Mouse (Mus musculus): ENCODE measurements around the gene Olfr872. TPM values are rescaled to one million over a fixed set of nuclear protein-coding genes. Genes with fewer than 3 reads are reported as not detected.
"Not testable (repeated sequence)": the region's sequence is repeated elsewhere in the genome, so short reads cannot be mapped to it uniquely, and the experiment has no call there.

Gene Olfr872
- not detected for total RNA-seq (2021)
- long read RNA-seq, experiment 1 = 0 reads
- long read RNA-seq, experiment 2 = 0 reads

DNA sequence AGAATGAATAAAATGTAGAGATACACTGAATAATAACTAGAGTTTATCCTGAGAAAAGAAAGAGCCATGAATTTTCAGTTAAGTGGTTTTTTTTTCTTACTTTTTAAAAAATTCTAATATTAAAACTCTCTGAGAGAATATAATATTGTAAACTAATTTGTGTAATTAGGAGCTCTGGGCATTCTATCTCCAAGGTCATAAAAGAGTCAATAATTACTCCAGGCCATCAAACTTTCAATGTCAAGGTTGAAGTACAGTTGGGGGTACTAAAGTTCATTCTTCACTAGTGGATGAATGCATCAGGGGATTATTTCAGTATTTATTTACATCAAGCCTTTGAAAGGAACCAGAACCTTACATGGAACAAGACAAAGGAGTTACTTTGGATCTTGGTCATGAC, at the start of gene Olfr872:
Olfr872 (plus strand) TSS at position 301 of the 400 bp plus-strand sequence.
- TF ChIP-seq CTCF (conservative IDR thresholded peaks at IDR 0.05) = no peak
- Histone ChIP-seq H3K27ac (no peak within 1 kb of the TSS), H3K4me3 (no peak within 1 kb of the TSS)
- DNase-seq (ENCODE audit: low spot score in 2 of 2) = no peak

DNA sequence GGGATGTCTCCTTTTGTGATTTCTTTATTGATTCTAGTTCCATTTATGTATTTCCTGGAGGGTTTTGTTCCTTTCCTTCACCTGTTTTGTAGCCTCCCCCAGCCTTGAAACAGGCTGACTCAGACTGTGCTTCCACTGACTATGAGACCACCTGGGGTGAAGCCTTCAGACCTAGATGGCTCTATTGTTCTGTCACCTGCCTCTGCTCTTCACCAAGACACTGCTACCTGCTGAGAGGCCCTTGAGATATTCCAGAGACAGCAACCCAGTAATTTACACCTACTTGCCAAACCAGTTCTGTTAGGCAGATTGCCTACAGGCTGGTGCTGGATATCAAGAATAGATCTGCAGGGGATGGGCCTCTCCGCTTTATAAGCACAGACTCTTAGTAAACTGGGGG, 34.8 kb upstream of the Olfr872 start:
- no peak for TF ChIP-seq CTCF (conservative IDR thresholded peaks at IDR 0.05)
- Histone ChIP-seq H3K27ac (no peak overlapping the region), H3K4me3 (no peak overlapping the region)
- no peak for DNase-seq (ENCODE audit: low spot score in 2 of 2)

GRCm38 (mm10) chr9:20203413-20203984, 33.4 kb upstream of the Olfr872 start:
- H3K27ac ChIP-seq; H3K4me3 ChIP-seq; DNase-seq (ENCODE audit: low spot score in 2 of 2): not testable (repeated sequence)

DNA sequence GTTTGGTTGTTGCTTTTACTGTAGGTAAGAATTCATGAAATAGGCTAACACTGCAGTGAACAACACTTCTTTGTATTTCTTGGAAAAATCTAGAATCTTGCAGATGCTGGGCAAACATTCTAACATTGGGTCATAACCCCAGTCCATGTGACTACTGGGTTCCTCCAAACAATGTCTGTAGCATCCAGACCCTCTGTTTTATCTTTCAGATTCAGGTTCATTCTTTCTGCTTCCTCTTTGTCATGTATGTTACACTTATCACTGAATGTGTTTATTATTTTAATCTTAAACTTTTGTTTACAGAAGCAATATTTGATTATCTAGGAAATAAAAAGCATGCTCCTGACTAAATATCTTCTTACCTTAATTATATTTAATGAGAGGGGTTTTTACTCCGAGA, 26.1 kb upstream of the Olfr872 start:
- no peak for DNase-seq (ENCODE audit: low spot score in 2 of 2)
- Histone ChIP-seq H3K27ac (no peak overlapping the region), H3K4me3 (no peak overlapping the region)
- no peak for TF ChIP-seq CTCF (conservative IDR thresholded peaks at IDR 0.05)

- no peak for DNase-seq (ENCODE audit: low spot score in 2 of 2)
- TF ChIP-seq CTCF (conservative IDR thresholded peaks at IDR 0.05) = no peak
- H3K4me3 ChIP-seq = no peak overlapping the region
- H3K27ac ChIP-seq = no peak overlapping the region
Measured at GRCm38 (mm10) chr9:20211477-20211876, 25.4 kb upstream of the Olfr872 start.

DNA sequence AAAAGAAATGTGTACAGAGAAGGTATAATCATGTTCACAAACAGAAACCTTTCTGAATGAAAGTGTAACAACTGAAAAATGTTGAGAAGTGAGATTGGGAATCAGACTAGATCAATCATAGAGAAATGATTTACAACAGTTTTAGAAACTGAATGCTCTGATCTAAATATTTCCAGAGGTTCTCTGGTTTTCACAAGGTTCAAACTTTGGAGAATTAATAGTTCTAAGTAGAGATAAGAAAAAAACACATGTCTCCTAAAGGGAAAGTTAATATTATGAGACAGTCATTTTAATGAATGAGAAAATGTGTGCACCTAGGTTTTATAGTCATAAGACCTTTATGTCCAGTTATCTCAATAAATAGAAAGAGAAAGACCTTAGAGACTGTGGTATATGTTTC, 25.0 kb upstream of the Olfr872 start, which contains the start of gene Olfr871:
Olfr871 (plus strand) TSS at position 301 of the 400 bp plus-strand sequence.
- Histone ChIP-seq H3K4me3 (no peak within 1 kb of the TSS), H3K27ac (no peak within 1 kb of the TSS)
- TF ChIP-seq CTCF (conservative IDR thresholded peaks at IDR 0.05) = no peak
- no peak for DNase-seq (ENCODE audit: low spot score in 2 of 2)

DNA sequence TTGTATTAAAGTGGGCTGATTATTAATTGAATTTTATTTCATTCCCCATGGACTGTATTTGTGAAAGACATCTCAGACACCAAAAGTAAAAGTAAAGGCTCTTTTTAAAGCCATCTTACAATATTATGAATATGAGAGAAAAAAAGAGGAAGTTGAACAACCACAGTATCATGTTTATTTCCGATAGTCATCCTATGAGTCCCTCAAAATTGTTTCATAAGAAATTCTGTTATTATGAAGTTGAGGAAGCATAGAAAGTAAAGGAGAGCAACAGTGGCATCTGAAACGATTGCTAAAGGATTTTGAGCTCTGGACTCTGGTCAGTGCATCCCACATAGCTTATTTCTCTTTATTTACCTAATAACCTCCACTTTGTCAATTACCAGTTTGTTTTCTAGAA, 459 bp downstream of the Olfr872 start:
- no peak for TF ChIP-seq CTCF (conservative IDR thresholded peaks at IDR 0.05)
- no peak for DNase-seq (ENCODE audit: low spot score in 2 of 2)
- no peak overlapping the region for H3K4me3 ChIP-seq
- no peak overlapping the region for H3K27ac ChIP-seq

DNA sequence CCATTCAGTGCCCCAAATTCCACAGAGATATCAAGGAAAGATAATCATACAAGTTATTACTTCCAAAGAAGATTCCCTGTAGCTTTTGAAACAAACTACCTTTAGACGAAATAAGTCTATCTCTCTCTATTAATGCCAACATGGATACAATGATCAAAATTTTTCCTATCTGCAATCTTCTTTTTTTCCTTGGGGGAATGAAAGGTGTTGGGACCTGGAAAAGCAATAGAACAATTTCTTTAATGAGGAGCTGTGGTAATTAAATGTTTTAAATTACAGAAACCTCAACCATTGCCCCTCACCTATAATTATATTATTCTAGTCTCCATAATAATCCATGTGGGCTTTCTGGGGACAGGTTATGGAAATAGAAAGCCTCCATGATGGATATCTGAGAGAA, 45.1 kb downstream of the Olfr872 start, which contains the start of gene Olfr39:
Olfr39 (plus strand) TSS at position 301 of the 400 bp plus-strand sequence.
- no peak for TF ChIP-seq CTCF (conservative IDR thresholded peaks at IDR 0.05)
- H3K27ac ChIP-seq = no peak within 1 kb of the TSS
- no peak within 1 kb of the TSS for H3K4me3 ChIP-seq
- no peak for DNase-seq (ENCODE audit: low spot score in 2 of 2)

DNA sequence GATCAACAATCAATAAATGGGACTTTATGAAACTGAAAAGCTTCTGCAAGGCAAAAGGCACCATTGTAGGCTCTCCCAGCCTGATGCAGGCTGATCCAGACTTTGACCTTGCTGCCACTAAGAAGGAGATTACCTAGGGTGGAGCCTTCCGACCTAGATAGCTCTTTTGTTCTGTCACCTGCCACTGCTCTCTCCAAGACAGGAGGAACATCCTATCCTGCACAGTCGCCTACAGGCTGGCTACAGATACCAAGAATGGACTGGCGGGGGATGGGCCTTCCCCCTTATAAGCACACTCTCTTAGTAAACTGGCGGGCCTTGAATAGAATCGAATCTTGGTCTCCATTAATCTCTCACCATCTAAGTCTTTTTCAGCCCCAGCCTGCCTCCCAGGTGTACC, 58.6 kb downstream of the Olfr872 start:
- H3K27ac ChIP-seq; DNase-seq (ENCODE audit: low spot score in 2 of 2); H3K4me3 ChIP-seq: not testable (repeated sequence)

DNA sequence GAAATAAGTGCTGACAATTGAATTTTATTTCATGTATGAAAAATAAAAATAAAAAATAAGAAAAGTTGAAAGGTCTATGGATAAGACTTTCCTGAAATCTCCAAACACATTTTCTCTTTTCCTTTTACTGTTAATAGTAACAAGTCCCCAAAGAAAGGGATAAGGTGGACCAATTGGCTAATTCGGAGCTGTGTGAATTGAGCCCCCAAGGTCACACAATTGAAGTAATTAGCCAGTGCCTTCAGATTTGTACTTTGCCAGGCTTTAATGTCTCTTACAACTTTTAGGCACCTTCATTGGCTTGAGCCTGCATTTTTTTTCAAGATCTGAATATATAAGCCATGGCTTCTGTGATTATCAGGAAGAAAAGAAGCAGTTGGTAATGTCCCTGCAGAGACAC, 61.3 kb downstream of the Olfr872 start, which contains the start of gene Olfr873:
Olfr873 (plus strand) TSS at position 301 of the 400 bp plus-strand sequence.
- H3K27ac ChIP-seq = no peak within 1 kb of the TSS
- TF ChIP-seq CTCF (conservative IDR thresholded peaks at IDR 0.05) = no peak
- DNase-seq (ENCODE audit: low spot score in 2 of 2) = no peak
- no peak within 1 kb of the TSS for H3K4me3 ChIP-seq

Other genes starting within 250 kb of the Olfr872 start
- gene Olfr866, start 209.1 kb upstream of the Olfr872 start, total RNA-seq (2021) = not detected
- not detected for gene Olfr867, start 179.6 kb upstream of the Olfr872 start, total RNA-seq (2021)
- gene Olfr868, start 138.5 kb upstream of the Olfr872 start, total RNA-seq (2021) = not detected
- gene Olfr869, start 108.1 kb upstream of the Olfr872 start, total RNA-seq (2021) = not detected
- not detected for gene Olfr870, start 63.1 kb upstream of the Olfr872 start, total RNA-seq (2021)
- gene Olfr871, start 24.9 kb upstream of the Olfr872 start, total RNA-seq (2021) = not detected
- not detected for gene Olfr39, start 45.2 kb downstream of the Olfr872 start, total RNA-seq (2021)
- gene Olfr873, start 61.4 kb downstream of the Olfr872 start, total RNA-seq (2021) = not detected
- gene Olfr18, start 99.0 kb downstream of the Olfr872 start, total RNA-seq (2021) = not detected
- gene Zfp560, start 148.1 kb downstream of the Olfr872 start, total RNA-seq (2021) = 1 to 10 TPM; 8.2 to 9.7 TPM
- 10 to 100 TPM; 26.4 to 28.1 TPM for gene Zfp26, start 223.0 kb downstream of the Olfr872 start, total RNA-seq (2021)

Measured in layer of hippocampus, adult 2 months (tissue).